Mouse (Mus musculus) thymus, adult 2 months (tissue): Measurements from ENCODE around the gene Caln1. TPM values are rescaled to one million over a fixed set of nuclear protein-coding genes. Genes with fewer than 3 reads are reported as not detected.

Experiments used
- DNase-seq: peaks from one replicate; pipeline ENCODE4 v3.0.0; 2021
- H3K27ac ChIP-seq: fragments of 200-500 bp; 2 replicates; pipeline ENCODE4 v1.5.1; 2012; ENCODE audit warnings: low read length, control low read depth; ENCODE audit not compliant: control insufficient read depth, insufficient read depth
- H3K27me3 ChIP-seq: fragments of 200-500 bp; 2 replicates; pipeline ENCODE4 v1.6.1; 2012; ENCODE audit warnings: mild to moderate bottlenecking, low read length, moderate library complexity, mixed read lengths; ENCODE audit not compliant: control insufficient read depth, insufficient read depth
- H3K36me3 ChIP-seq: fragments of 200-500 bp; 2 replicates; pipeline ENCODE4 v1.6.1; 2012; ENCODE audit warnings: mild to moderate bottlenecking, low read length, moderate library complexity; ENCODE audit not compliant: control insufficient read depth, insufficient read depth
- H3K4me1 ChIP-seq: fragments of 200-500 bp; replicated peaks from 2 replicates; pipeline ENCODE4 v1.6.1; 2012; ENCODE audit warnings: low read length; ENCODE audit not compliant: control insufficient read depth, insufficient read depth
- H3K4me3 ChIP-seq: fragments of 200-500 bp; 2 replicates; pipeline ENCODE4 v1.5.1; 2012; ENCODE audit warnings: mild to moderate bottlenecking, low read length, control low read depth, moderate library complexity; ENCODE audit not compliant: control insufficient read depth, insufficient read depth
- CTCF ChIP-seq: fragments of 200-500 bp; IDR thresholded peaks from 2 replicates; pipeline ENCODE4 v1.5.1; 2012; ENCODE audit warnings: mild to moderate bottlenecking, control low read depth, low read length, moderate library complexity, borderline replicate concordance; ENCODE audit not compliant: control insufficient read depth, poor library complexity, insufficient read depth; ENCODE audit errors: extremely low read depth
- POLR2A ChIP-seq: fragments of 200-500 bp; IDR thresholded peaks from 2 replicates; pipeline ENCODE4 v1.6.1; 2012; ENCODE audit warnings: mild to moderate bottlenecking, low read length, control low read depth, moderate library complexity; ENCODE audit not compliant: control insufficient read depth, poor library complexity, insufficient read depth; ENCODE audit errors: extremely low read depth
- WGBS: fragments of 180-500 bp; shearing (Covaris S2); methylation state at CpG from one replicate; pipeline ENCODE4 v1.1.7; 2018; 5-methylcytosine and 5-hydroxymethylcytosine counted together
- polyA plus RNA-seq: library from polyadenylated mRNA; depleted of rRNA; stranded (reverse); fragments of >200 nt; gene quantifications from 2 replicates; pipeline ENCODE4 v1.2.3, GENCODE M21; 2012

The Caln1 gene
- polyA plus RNA-seq, 1 experiment = 0.01 TPM

DNA sequence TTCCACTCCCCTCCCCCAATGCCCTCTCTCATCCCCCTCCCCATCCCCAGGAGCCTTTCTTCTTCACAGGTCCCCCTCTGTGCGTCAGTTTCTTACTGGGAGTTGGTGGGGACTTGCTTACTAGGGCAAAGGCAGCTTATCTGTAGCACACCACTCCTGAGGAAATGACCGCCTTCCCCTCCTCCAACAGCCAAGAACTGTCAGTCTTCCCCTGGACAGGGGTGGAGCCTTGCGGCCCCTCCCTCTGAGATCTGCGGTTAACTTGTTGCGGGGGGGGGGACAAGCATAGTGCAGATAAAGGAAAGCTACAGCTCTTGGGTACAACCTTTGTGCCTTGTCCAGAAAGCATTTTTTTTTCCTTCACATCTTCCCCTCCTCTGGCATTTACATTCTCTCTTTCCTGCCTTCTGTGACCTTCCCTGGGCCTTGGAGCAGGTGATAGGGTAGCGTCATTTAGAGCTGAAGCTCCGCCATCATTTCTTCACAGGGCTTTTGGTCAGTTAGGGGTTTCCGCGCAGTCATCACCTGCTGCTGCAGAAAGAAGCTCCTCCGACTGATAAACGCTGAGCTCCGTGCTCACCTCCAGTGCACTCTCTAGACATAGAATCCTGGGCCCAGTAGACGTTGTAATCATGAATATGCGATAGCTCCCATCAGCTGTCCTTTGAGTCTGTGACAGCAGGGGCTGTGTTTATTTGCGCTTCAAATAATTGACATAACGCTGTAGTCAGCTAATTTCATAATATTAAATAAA is 319.3 kb downstream of the Caln1 start:
- no peak for DNase-seq
- no peak for TF ChIP-seq POLR2A
- no peak for TF ChIP-seq CTCF
- Histone ChIP-seq H3K27ac (no peak overlapping the region), H3K4me3 (no peak overlapping the region), H3K4me1 (no peaks in the 10 kb centered on the region), H3K27me3 (no peaks in the 10 kb centered on the region), H3K36me3 (no peaks in the 10 kb centered on the region)
- WGBS = 62% methylated on average over 16 of the region's 16 CpGs

GRCm38 (mm10) chr5:130691349-130691748 is 322.1 kb downstream of the Caln1 start:
- no peak for DNase-seq
- Histone ChIP-seq H3K4me1 (no peaks in the 10 kb centered on the region), H3K4me3 (no peak overlapping the region), H3K36me3 (no peaks in the 10 kb centered on the region), H3K27ac (no peak overlapping the region), H3K27me3 (no peaks in the 10 kb centered on the region)
- TF ChIP-seq CTCF (no peak), POLR2A (no peak)
- WGBS = 91% methylated on average over 3 of the region's 3 CpGs

DNA sequence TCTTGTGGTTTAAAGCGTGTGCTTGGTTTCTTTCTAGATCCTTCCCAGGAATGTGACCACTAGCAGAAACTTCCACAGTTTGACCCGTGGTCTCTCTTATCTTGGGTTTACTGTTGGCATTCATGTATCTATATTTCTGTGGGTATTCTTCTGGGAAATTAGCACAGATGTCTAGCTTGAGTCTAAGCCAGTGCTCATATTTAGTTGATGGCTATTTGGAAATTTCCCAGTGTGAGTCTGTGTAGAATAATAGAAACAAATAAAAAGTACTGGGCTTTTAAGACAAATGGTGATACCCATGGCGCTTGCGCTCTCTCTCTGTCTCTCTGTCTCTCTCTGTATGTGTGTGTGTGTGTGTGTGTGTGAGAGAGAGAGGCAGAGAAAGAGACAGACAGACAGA is 330.2 kb downstream of the Caln1 start:
- 81% methylated on average over 4 of the region's 4 CpGs for whole genome bisulfite sequencing
- Histone ChIP-seq H3K4me3 (no peak overlapping the region), H3K27me3 (no peaks in the 10 kb centered on the region), H3K4me1 (no peaks in the 10 kb centered on the region), H3K36me3 (no peaks in the 10 kb centered on the region), H3K27ac (no peak overlapping the region)
- TF ChIP-seq POLR2A = no peak
- no peak for TF ChIP-seq CTCF
- DNase-seq = no peak

DNA sequence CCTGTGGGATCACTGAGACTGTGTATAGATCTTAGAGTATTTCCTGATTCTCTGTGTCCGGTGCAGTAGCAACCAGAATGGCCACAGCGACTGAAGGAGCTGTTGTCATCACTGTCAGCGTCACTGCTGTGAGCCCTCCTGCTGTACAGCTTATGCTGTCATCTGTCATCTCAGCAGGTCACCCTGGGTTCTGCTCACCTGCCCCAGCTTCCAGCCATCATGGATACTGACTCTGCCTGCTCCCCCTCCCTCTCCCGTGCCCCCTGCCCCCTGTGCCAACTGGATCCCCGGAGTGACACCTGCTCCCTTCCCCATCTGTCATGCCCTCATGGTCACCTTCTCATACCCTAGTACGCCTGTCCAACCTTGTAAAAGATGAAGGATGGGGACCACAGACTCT is 332.5 kb downstream of the Caln1 start:
- H3K27ac ChIP-seq = no peak overlapping the region
- no peaks in the 10 kb centered on the region for H3K36me3 ChIP-seq
- 88% methylated on average over 6 of the region's 6 CpGs for WGBS
- H3K4me1 ChIP-seq = no peaks in the 10 kb centered on the region
- H3K4me3 ChIP-seq = no peak overlapping the region
- H3K27me3 ChIP-seq = no peaks in the 10 kb centered on the region
- TF ChIP-seq POLR2A (no peak), CTCF (no peak)
- no peak for DNase-seq

- WGBS = 80% methylated on average over 4 of the region's 4 CpGs
- no peak overlapping the region for H3K4me3 ChIP-seq
- no peak overlapping the region for H3K27ac ChIP-seq
- TF ChIP-seq CTCF (no peak), POLR2A (no peak)
- H3K27me3 ChIP-seq = no peaks in the 10 kb centered on the region
- no peaks in the 10 kb centered on the region for H3K36me3 ChIP-seq
- no peaks in the 10 kb centered on the region for H3K4me1 ChIP-seq
- no peak for DNase-seq
These were observed 333.1 kb downstream of the Caln1 start for GRCm38 (mm10) chr5:130702361-130702760.

DNA sequence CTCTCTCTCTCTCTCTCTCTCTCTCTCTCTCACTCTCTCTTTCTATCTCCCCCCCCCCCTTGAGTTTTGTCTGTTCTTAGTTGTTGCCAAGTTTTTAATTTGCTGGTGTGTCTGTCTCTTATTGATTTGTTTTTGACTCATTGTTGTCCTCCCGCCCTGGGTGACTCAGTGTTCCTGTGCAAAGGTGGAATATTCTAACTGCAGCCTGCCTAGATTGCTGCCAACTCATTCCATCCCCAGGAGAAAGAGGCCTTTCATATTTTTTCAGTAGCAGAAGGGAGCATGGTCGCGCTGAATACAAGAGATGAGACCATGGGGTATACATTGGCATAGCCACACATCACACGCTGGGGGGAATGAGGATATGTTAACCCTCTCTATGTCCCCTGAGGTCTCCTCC is 335.6 kb downstream of the Caln1 start:
- WGBS = 94% methylated on average over 4 of the region's 4 CpGs
- TF ChIP-seq CTCF (no peak), POLR2A (no peak)
- Histone ChIP-seq H3K4me3 (no peak overlapping the region), H3K27me3 (no peaks in the 10 kb centered on the region), H3K36me3 (no peaks in the 10 kb centered on the region), H3K27ac (no peak overlapping the region), H3K4me1 (no peaks in the 10 kb centered on the region)
- no peak for DNase-seq

DNA sequence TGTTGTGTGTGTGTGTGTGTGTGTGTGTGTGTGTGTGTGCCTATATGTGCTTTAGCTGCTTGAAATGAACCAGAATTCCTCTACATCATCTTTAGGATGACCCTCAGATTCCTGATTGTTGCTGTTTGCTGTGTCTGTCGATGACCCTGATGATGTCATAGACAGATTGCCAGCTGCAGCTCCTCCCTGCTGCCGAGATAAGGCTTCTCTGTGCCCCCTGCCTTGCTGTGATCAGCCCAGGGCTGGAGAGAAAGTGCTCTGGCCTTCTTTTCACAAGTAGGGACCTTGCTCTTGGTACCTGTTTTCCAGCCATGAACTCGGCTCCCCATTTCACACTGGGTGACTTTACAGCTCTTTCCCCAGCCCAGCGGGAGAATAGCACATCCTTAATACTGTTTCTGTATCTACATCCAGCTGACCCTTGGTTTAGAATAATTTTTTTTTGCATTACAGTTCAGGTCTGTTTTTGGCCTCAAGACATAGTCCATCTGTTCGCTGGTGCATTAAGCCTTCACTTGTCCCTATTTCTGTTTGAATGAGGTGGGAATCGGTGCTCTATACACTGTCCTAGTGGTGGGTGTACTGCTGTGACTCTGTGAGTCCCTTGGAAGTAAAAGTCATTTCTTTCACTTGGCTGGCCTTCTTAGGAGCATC is 337.1 kb downstream of the Caln1 start:
- H3K36me3 ChIP-seq = no peaks in the 10 kb centered on the region
- H3K4me3 ChIP-seq = no peak overlapping the region
- H3K27me3 ChIP-seq = no peaks in the 10 kb centered on the region
- TF ChIP-seq POLR2A = no peak
- TF ChIP-seq CTCF = no peak
- no peaks in the 10 kb centered on the region for H3K4me1 ChIP-seq
- no peak overlapping the region for H3K27ac ChIP-seq
- DNase-seq = no peak
- WGBS = 76% methylated on average over 6 of the region's 6 CpGs
